Mouse (Mus musculus) testis, postnatal 14 days (tissue): Measurements from ENCODE around the gene Rptor.

Source experiments
- DNase-seq: peaks from one replicate; pipeline ENCODE4 v3.0.0; 2021; ENCODE audit warnings: low spot score

The Rptor gene

GRCm38 (mm10) chr11:119784672-119785341 is 182.1 kb downstream of the Rptor start:
- DNase-seq: no peak

- no peak for DNase-seq
Observed at GRCm38 (mm10) chr11:119785661-119786384, 183.1 kb downstream of the Rptor start.

- DNase-seq: no peak
Observed at GRCm38 (mm10) chr11:119786385-119786880, 183.7 kb downstream of the Rptor start.

GRCm38 (mm10) chr11:119788488-119788887 is 185.8 kb downstream of the Rptor start:
- no peak for DNase-seq

DNA sequence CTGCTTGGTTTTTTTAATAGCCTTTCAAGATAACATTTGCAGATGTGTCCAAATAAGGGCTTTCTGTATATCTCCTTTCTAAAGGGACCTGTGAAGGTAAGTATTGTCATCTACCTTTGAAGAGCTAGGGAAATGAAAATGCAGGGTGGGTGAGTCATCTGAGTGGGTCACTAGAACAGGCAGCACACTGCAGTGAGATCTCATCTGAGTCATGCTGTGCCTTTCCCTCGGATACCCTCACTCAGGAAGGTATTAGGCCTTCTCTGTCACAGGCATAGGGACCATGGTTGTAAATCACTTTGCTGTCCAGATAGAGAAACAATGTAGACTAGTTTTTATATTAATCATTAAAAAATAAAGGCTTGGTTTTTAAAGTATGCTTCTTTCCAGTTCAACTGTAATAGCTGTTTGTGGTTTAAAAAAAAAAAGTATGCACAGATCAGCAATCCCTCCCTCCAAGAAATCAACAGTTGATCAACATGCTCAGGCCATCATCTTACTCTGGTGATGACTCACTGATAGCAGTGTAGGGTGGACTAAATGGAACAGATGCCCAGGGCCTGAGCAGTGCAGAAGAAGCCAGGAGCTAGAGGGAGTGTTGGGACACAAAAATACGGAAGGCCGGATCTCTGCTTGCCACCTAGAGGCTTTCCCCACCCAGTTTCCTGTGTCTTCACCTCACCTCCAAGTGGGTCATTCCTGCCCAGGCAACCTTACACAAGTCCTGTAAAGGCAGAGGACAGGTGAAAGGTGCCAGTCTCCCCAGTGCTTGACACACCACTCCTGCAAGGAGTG is 186.4 kb downstream of the Rptor start:
- no peak for DNase-seq

DNA sequence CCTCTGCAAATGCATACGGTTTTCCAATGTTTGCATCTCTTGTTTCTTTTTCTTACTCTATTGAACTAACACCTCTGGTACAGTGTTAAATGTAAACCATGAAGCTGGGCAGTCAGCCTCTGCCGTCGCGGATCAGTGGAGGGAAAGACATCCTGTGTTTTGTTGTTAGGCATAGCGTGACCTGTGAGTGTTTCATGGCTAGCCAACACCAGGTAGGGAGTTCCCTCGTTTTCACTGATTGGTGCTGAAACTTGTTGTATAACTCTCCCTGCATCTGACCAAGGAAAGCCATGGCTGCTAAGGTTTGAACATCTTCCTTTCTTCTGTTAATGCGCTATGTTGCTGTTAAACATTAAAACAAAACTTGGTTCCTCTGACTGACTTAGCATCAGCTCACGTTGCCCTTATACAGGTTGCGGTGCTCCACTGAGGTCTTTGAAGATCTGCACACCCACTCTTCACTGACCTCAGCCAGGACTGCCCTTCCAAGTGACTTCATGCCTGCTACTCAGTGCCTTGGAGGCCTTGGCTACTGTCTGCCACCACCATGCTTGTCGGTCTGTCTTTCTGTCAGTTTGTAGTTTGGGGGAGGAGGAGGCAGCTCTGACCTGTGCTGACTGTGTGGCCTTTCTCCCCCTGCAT is 189.3 kb downstream of the Rptor start:
- DNase-seq: no peak

- no peak for DNase-seq
Observed at GRCm38 (mm10) chr11:119793378-119793777, 190.7 kb downstream of the Rptor start.

- DNase-seq: no peak
Observed at GRCm38 (mm10) chr11:119794020-119794419, 191.3 kb downstream of the Rptor start.

GRCm38 (mm10) chr11:119794671-119795070 is 192.0 kb downstream of the Rptor start:
- peak; percentile 31 for DNase-seq

GRCm38 (mm10) chr11:119796406-119796805 is 193.7 kb downstream of the Rptor start:
- no peak for DNase-seq

- no peak for DNase-seq
Observed at GRCm38 (mm10) chr11:119796846-119797245, 194.1 kb downstream of the Rptor start.

- no peak for DNase-seq
Observed at GRCm38 (mm10) chr11:119799536-119799935, 196.8 kb downstream of the Rptor start.

- no peak for DNase-seq
Observed at GRCm38 (mm10) chr11:119801855-119802254, 199.2 kb downstream of the Rptor start.

GRCm38 (mm10) chr11:119802947-119803346 is 200.2 kb downstream of the Rptor start:
- DNase-seq: no peak

DNA sequence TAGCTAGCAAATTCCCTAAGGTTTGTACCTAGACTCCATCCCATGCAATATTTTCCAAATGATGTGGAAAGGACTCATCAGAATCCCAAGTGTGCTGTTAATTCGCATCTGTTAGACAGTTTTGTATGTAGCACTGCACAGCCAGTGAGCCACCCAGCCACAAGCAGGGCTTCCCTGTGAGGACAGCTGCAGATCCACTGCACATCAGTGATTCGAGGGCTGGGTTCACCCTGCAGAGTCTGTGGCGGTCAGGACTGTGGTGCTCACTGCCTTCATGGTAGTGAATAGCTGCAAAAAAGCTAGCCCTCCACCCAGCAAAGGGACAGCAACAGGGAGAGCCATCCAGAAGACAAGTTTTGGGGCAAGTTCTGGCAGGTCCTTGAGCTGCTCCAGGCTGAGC is 201.7 kb downstream of the Rptor start:
- no peak for DNase-seq

GRCm38 (mm10) chr11:119805112-119805750 is 202.5 kb downstream of the Rptor start:
- no peak for DNase-seq

DNA sequence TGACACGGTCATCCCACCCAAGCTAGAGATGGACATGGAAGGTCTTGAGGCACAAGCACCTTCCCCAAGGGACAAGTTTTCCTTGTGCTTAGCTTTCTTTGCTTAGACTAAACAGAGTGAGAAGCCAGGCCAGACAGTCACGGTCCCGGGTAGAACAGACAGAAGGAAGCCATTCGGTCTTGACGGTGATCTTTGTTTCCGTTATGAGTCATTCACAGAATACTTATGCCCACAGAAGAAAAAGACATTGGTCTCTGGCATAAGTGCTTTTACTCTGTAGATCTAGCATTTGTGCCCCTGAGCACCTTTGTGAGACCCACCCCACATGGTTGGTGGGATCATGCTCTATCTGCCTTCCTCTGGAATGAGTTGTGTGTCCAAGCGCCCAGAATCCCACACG is 203.8 kb downstream of the Rptor start:
- no peak for DNase-seq

DNA sequence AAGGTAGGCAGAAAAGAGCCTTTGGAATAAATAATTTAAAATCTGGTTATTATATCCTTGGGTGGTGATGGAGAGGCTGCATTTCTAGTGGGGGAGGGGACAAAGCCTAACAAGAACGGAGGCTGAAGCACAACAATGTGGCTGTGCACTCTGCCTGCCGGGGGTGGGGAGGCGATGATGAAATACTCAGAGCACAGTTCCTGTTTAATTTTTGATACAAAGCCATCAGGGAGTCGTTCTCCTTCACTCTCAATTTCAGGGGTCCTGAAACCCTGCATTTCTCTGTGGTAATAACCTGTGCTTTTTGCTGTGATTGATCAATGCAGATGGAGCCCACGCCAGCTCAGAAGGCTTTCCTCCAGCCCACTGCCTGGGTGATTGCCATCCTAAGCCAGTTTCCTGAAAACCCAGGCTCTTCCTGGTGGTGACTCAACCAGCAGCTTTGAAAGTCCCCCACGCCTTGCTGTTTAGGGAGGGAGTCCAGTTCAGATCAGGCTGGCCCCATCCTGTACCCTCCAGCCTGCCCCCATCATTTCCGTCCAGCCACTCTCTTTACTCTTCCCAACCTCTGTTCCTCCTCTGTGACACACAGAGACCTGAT is 204.8 kb downstream of the Rptor start:
- no peak for DNase-seq

- no peak for DNase-seq
Observed at GRCm38 (mm10) chr11:119808647-119809280, 206.1 kb downstream of the Rptor start.

GRCm38 (mm10) chr11:119809309-119809708 is 206.6 kb downstream of the Rptor start:
- no peak for DNase-seq

DNA sequence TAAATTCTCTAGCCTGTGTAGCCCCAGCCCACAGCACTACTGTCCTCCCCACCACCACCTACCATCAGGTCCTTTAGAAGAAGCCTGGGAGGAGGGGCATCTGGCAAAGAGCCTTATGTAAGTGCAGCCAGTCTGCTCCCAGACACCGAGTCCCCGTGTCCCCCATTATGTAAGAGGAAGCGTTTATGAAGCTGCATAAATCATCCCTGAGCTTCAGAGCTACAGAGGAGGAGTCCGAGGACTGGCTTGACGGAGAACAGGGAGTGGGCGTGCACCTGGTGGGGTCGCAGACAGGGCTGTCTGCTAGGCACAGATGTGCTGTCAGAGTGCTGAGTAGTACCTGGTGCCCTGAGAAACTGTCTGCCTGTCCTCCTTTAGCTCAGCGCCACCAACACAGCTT is 208.3 kb downstream of the Rptor start:
- no peak for DNase-seq
